Mouse (Mus musculus) thymus, postnatal 0 days (tissue): ENCODE measurements around the gene Dock3. TPM values are rescaled to one million over a fixed set of nuclear protein-coding genes. Genes with fewer than 3 reads are reported as not detected.

Experiments used
- DNase-seq: peaks from one replicate; pipeline ENCODE4 v3.0.0-alpha.2; 2015; ENCODE audit warnings: low spot score
- polyA plus RNA-seq: library from polyadenylated mRNA; unstranded; fragments of >200 nt; fragmentation: Nextera tagmentation; extraction: Ambion mirVana; gene quantifications from 2 replicates; pipeline ENCODE4 v1.2.1, GENCODE M21; 2015

The Dock3 gene
- polyA plus RNA-seq, result 0.01 and 0.27 TPM in 2 replicates

GRCm38 (mm10) chr9:107231539-107232139 lies at the start of gene Dock3:
Dock3 (minus strand) TSS chr9:107231909.
- DNase-seq, result peak; percentile 61

- DNase-seq, result peak; percentile 61
Measured at GRCm38 (mm10) chr9:107280322-107281027, 48.8 kb upstream of the Dock3 start.

GRCm38 (mm10) chr9:107279378-107280321 lies 47.9 kb upstream of the Dock3 start:
- DNase-seq, result peak; percentile 28

- no peak for DNase-seq
Measured at GRCm38 (mm10) chr9:107278527-107279377, 47.0 kb upstream of the Dock3 start.

GRCm38 (mm10) chr9:107278126-107278525 lies 46.4 kb upstream of the Dock3 start:
- DNase-seq, result no peak

- DNase-seq, result no peak
Measured at GRCm38 (mm10) chr9:107277603-107278002, 45.9 kb upstream of the Dock3 start.

- no peak for DNase-seq
Measured at GRCm38 (mm10) chr9:107275710-107276109, 44.0 kb upstream of the Dock3 start.

GRCm38 (mm10) chr9:107274751-107275150 lies 43.0 kb upstream of the Dock3 start:
- no peak for DNase-seq

- DNase-seq, result no peak
Measured at GRCm38 (mm10) chr9:107273184-107273583, 41.5 kb upstream of the Dock3 start.

- no peak for DNase-seq
Measured at GRCm38 (mm10) chr9:107272284-107272683, 40.6 kb upstream of the Dock3 start.

GRCm38 (mm10) chr9:107271177-107271938 lies 39.6 kb upstream of the Dock3 start:
- no peak for DNase-seq

GRCm38 (mm10) chr9:107269772-107270171 lies 38.1 kb upstream of the Dock3 start:
- no peak for DNase-seq

GRCm38 (mm10) chr9:107267721-107268402 lies 36.2 kb upstream of the Dock3 start:
- DNase-seq, result no peak

GRCm38 (mm10) chr9:107267028-107267427 lies 35.3 kb upstream of the Dock3 start:
- DNase-seq, result no peak

GRCm38 (mm10) chr9:107264731-107265130 lies 33.0 kb upstream of the Dock3 start:
- DNase-seq, result no peak

GRCm38 (mm10) chr9:107263912-107264311 lies 32.2 kb upstream of the Dock3 start:
- DNase-seq, result no peak

- no peak for DNase-seq
Measured at GRCm38 (mm10) chr9:107262375-107262774, 30.7 kb upstream of the Dock3 start.

GRCm38 (mm10) chr9:107261792-107262191 lies 30.1 kb upstream of the Dock3 start:
- no peak for DNase-seq

GRCm38 (mm10) chr9:107260836-107261235 lies 29.1 kb upstream of the Dock3 start:
- no peak for DNase-seq

- no peak for DNase-seq
Measured at GRCm38 (mm10) chr9:107260429-107260828, 28.7 kb upstream of the Dock3 start.
